Mouse (Mus musculus) brain, embryonic 18.5 days (tissue): ENCODE results near the gene Itm2a.

ENCODE experiments used
- DNase-seq: peaks from one replicate; pipeline ENCODE4 v3.0.0-alpha.2; 2012; ENCODE audit warnings: low read depth, low spot score

The Itm2a gene

GRCm38 (mm10) chrX:107402915-107403912 lies at the start of gene Itm2a:
Gene Itm2a (minus strand): TSS chrX:107403376.
- DNase-seq, result no peak

GRCm38 (mm10) chrX:107435887-107436286 lies 32.7 kb upstream of the Itm2a start:
- DNase-seq, result no peak

- no peak for DNase-seq
These were observed 18.1 kb upstream of the Itm2a start for GRCm38 (mm10) chrX:107421304-107421703.

- no peak for DNase-seq
These were observed 14.2 kb upstream of the Itm2a start for GRCm38 (mm10) chrX:107417345-107417744.

GRCm38 (mm10) chrX:107415999-107416398 lies 12.8 kb upstream of the Itm2a start:
- no peak for DNase-seq

GRCm38 (mm10) chrX:107402481-107402880 lies 695 bp downstream of the Itm2a start:
- no peak for DNase-seq

GRCm38 (mm10) chrX:107399087-107399486 lies 4.1 kb downstream of the Itm2a start:
- DNase-seq, result no peak

GRCm38 (mm10) chrX:107393256-107393655 lies 9.9 kb downstream of the Itm2a start:
- no peak for DNase-seq

- no peak for DNase-seq
These were observed 27.8 kb downstream of the Itm2a start for GRCm38 (mm10) chrX:107375329-107375728.
